Mouse (Mus musculus) lung, adult 2 months (tissue): Measurements from ENCODE around the gene Dnttip1. TPM values are rescaled to one million over a fixed set of nuclear protein-coding genes. Genes with fewer than 3 reads are reported as not detected.

ENCODE experiments used
- DNase-seq: peaks from one replicate; pipeline ENCODE4 v3.0.0; 2022
- H3K4me1 ChIP-seq: fragments of 200-500 bp; 2 replicates; pipeline ENCODE4 v1.6.1; 2011; ENCODE audit warnings: low read length; ENCODE audit not compliant: control insufficient read depth, insufficient read depth
- H3K4me3 ChIP-seq: fragments of 200-500 bp; replicated peaks from 2 replicates; pipeline ENCODE3; 2011; ENCODE audit warnings: low read depth, mild to moderate bottlenecking, control low read depth, low read length; ENCODE audit errors: extremely low read depth
- CTCF ChIP-seq: fragments of 200-500 bp; IDR thresholded peaks from 2 replicates; pipeline ENCODE4 v1.5.1; 2011; ENCODE audit warnings: mild to moderate bottlenecking, low read length, control low read depth; ENCODE audit not compliant: insufficient read depth
- POLR2A ChIP-seq: fragments of 200-500 bp; IDR thresholded peaks from 2 replicates; pipeline ENCODE4 v1.6.1; 2011; ENCODE audit warnings: low read depth, mild to moderate bottlenecking, control low read depth, low read length, borderline replicate concordance; ENCODE audit errors: extremely low read depth
- WGBS: fragments of 180-500 bp; shearing (Covaris S2); methylation state at CpG from one replicate; pipeline ENCODE4 v1.1.7; 2018; 5-methylcytosine and 5-hydroxymethylcytosine counted together
- polyA plus RNA-seq: library from polyadenylated mRNA; depleted of rRNA; stranded (reverse); fragments of >200 nt; gene quantifications from 2 replicates; pipeline ENCODE4 v1.2.3, GENCODE M21; 2012

The Dnttip1 gene
- polyA plus RNA-seq, 1 experiment: 25.5 TPM

DNA sequence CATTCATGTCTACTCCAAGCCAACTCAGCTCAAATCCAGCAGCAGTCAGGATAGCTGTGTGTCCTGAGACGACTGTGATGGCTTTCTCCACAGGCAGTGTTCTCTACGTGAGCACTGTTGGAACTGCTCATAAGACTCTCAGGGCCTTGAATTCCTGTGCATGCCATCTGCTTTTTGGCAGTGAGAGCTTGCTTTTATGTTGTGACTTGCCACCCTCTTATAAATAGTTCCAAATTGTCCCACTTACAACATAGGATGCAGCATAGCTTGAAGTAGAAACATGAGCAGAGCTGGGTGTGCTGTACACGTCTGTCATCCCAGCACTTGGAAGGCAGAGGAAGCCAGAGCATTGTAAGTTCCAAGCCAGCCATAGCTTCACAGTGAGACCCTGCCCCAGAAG lies 20.1 kb downstream of the Dnttip1 start:
- WGBS: 82% methylated on average over 3 of the region's 3 CpGs

DNA sequence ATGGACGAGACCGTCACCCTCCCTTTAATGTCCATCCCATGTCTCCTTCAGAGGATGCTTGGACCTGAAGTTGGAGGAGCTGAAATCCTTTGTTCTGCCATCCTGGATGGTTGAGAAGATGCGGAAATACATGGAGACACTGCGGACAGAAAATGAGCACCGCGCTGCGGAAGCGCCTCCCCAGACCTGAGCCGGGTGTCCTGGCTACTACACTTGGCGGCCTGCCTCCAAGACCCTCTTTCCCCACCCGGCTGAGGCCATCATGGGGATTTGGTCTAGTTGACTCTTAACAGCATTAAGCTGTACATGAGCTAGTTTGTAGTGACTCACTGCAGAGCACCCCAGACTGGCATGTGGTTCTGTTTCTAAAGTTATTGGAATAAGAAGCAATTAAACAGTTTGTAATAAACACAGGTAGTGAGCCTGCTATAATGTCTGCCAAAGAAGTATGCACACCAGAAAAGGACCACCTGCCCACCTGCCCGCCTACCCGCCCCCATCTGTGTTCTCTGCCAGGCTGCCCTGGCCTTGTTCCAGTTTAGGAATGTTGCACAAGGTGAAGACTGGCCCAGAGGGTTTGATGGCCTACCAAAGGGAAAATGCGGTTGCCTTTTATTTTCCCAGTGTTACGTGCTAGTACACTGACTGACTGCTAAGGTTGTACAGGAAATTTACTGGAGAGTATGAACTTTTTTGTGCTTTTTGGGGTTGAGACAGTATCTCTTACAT lies 22.2 kb downstream of the Dnttip1 start:
- no peak for DNase-seq
- WGBS: 89% methylated on average over 15 of the region's 15 CpGs
- Histone ChIP-seq H3K4me3 (no peak overlapping the region), H3K4me1 (no peaks in the 10 kb centered on the region)
- TF ChIP-seq CTCF (no peak), POLR2A (no peak)

More for the DNA sequence above, 20.1 kb downstream of the Dnttip1 start:
- no peak overlapping the region for H3K4me3 ChIP-seq
- no peak for TF ChIP-seq POLR2A
- no peak for TF ChIP-seq CTCF
- DNase-seq: no peak
- H3K4me1 ChIP-seq: no peaks in the 10 kb centered on the region

DNA sequence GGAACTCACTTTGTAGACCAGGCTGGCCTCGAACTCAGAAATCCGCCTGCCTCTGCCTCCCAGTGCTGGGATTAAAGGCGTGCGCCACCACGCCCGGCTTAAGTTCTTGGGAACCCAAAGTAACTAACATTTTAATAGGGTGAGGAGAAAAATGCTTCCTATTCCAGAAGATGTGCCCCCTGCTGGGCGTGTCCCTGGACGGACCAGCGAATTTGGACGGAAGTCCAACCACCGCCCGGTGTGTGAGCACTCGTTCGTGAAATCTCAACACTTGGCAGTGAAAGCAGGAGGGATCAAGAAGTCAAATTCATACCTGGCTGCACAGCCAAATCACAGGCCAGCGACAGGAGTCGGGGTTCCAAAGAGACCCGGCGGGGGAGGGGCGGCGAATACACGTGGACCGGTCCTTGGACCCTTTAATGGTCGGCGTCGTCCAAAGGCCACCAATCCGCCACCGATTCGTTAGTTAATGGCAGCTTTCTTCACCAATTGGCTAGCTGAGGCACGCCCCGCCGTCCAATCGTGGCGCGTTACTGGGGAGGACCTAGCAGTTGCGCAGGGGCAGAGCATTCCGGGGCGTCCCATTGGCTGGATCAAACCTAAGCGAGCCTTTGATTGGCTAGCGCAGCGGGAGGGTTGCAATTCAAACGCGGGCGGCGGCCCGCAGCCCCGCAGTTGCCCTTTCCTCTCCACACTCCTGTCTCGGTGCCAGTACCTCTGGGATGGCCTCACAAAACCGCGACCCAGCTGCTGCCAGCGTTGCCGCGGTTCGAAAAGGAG lies 23.7 kb downstream of the Dnttip1 start, which contains the start of gene Ube2c:
TSS of gene Ube2c (plus strand) at position 641 of the 780 bp plus-strand sequence.
- peaks cover 6% of the 10 kb centered on the region; the same call in 1 of the 2 replicates for H3K4me1 ChIP-seq
- no peak for TF ChIP-seq CTCF
- 0 out of 2 replicates have a peak, but pooled peaks have one; percentile 4 for TF ChIP-seq POLR2A
- peak within 1 kb of the TSS; percentile 66 for H3K4me3 ChIP-seq
- peak; percentile 96 for DNase-seq
- 1% methylated on average over 53 of the region's 53 CpGs for WGBS

DNA sequence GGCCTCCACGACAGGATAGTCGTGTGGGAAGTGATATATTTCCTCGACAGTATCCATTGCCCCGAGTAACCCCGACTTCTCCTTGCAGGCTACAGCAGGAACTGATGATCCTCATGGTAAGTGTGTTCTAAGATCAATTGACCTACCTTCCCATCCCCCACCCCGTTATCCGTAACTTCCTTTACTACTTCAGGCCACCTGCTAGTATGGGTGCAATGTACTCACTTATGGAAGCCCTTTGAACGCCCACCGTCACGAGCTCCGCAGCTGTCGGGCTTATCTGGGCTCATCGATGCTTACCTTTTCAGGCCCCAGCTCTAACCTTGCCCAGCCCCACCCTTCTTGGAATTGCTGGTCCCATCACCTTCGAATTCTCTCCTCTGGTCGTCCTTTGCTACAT lies 24.5 kb downstream of the Dnttip1 start:
- H3K4me1 ChIP-seq: peaks cover 6% of the 10 kb centered on the region; the same call in 1 of the 2 replicates

DNA sequence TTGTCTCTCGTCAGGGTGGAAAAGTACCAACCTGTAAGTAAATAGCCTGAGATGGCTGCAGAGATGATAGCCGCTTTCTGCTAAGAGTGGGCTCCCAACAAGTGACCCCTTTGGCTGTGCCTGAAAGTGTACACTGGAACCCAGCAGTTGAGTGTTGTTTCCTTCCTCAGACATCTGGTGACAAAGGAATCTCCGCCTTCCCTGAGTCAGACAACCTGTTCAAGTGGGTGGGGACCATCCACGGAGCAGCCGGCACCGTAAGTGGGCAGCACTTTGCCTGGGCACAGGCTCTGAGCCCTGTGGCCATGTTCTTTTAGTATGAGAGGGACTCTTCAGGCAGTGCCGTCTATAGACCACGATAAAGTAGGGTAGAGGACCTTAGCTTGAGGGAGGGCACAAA lies 25.3 kb downstream of the Dnttip1 start:
- H3K4me1 ChIP-seq: peaks cover 6% of the 10 kb centered on the region; the same call in 1 of the 2 replicates
- no peak for DNase-seq
- no peak overlapping the region for H3K4me3 ChIP-seq
- TF ChIP-seq CTCF (no peak), POLR2A (no peak)
- WGBS: 47% methylated on average over 8 of the region's 8 CpGs

More for the DNA sequence above, 24.5 kb downstream of the Dnttip1 start:
- WGBS: 1% methylated on average over 15 of the region's 15 CpGs
- H3K4me3 ChIP-seq: no peak overlapping the region
- TF ChIP-seq POLR2A (no peak), CTCF (no peak)
- DNase-seq: no peak

DNA sequence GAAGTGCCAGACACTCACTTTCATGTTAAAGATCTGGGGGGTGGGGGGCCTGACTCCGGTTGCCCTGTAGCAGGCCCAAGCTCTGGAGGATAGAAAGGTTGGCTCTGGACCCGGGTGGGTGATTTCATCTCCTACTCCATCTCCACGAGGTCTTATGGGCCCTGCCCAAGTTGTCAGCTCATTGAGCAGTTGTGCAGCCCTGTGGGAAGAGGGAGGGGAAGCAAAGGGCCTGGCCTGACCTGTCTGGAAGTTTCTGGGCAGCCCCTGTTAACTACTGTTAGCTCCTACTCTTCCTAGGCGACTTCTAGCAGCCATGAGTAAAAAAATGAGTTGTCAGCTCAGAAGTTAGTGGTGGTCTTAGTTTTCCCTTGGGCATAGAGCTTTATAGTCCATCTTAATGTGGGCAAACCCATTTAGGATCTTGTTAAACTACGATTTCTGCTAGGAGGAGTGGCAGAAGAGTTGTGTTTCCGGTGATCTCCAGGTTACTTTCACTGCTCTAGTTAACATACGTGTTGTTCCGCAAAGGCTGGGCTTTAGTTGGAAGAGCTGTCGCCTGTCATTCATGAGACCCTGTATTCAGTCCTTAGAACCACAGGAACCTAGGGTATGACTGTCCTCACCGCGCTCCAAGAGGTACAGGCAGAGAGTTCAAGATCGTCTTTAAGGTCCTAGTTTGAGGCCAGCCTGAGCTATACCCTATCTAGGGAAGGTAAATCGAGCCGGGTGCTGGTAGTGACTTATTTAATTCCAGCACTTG lies 27.6 kb downstream of the Dnttip1 start:
- TF ChIP-seq CTCF: no peak
- no peak for TF ChIP-seq POLR2A
- H3K4me1 ChIP-seq: peaks cover 6% of the 10 kb centered on the region; the same call in 1 of the 2 replicates
- H3K4me3 ChIP-seq: no peak overlapping the region
- WGBS: 77% methylated on average over 14 of the region's 14 CpGs
- no peak for DNase-seq

DNA sequence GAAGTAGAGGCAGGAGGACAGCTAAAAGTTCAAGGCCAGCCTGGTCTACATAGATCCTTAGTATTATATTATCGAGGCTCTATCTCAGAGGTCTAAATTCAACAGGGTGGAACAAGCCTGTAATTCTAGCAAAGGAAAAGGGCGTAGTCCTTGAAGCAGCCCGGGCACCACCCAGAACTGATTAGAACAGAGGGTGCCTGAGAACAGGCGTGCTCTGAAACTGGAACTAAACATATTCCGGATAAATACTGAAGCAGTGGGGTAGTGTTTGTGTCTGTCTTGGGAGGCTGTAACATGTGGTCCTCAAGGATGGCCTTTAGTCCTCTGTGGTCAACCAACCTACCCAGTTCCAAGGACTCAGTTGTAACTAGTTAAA lies 28.2 kb downstream of the Dnttip1 start:
- TF ChIP-seq POLR2A (no peak), CTCF (no peak)
- 41% methylated on average over 5 of the region's 5 CpGs for WGBS
- DNase-seq: no peak
- Histone ChIP-seq H3K4me3 (no peak overlapping the region), H3K4me1 (peaks cover 6% of the 10 kb centered on the region; the same call in 1 of the 2 replicates)

DNA sequence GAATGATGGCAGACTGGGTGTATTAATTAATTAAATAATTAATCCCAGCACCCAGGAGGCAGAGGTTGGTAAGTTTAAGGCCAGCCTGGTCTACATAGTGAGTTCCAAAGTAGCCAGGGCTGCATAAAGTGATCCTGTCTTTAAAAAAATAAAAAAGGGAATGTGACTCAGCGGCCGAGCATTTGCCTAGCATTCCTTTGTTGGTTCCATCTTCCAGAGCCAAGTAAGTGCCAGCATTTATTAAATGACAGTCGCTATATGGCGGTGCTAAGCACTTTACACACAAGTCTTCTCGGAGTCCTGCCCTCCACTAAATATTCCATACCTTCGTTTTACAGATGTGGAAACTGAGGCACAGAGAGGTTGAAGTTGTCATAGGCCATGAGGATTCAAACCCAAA lies 30.3 kb downstream of the Dnttip1 start:
- TF ChIP-seq POLR2A: no peak
- no peak for TF ChIP-seq CTCF
- 67% methylated on average over 6 of the region's 6 CpGs for WGBS
- no peak for DNase-seq
- Histone ChIP-seq H3K4me3 (no peak overlapping the region), H3K4me1 (peaks cover 6% of the 10 kb centered on the region; the same call in 1 of the 2 replicates)

DNA sequence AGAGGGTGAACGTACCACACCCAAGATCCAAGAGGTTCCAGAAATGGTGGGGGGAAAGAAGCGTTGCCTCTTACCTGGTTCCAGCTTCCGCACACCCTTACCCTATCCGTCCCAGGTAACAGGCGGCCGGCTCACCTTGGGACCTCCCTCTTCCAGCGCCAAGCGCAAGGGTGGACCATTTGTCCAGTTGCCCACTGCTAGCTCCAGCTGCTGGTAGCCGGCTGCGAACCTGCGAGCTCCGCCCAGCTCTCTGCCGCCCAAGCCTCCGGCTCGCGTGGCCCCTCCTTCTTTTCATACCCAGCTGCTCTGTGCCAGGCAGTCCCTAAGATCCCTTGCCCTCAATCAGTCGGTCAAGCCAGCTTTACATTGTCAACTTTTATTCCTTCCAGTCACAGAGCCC lies 31.0 kb downstream of the Dnttip1 start:
- Histone ChIP-seq H3K4me1 (peaks cover 6% of the 10 kb centered on the region; the same call in 1 of the 2 replicates), H3K4me3 (no peak overlapping the region)
- no peak for DNase-seq
- 65% methylated on average over 17 of the region's 17 CpGs for WGBS
- TF ChIP-seq POLR2A (no peak), CTCF (no peak)
